Mouse (Mus musculus): Measurements from ENCODE around the gene Rfc3.
"Not testable (repeated sequence)": the region's sequence is repeated elsewhere in the genome, so short reads cannot be mapped to it uniquely, and the experiment has no call there.

Gene Rfc3

DNA sequence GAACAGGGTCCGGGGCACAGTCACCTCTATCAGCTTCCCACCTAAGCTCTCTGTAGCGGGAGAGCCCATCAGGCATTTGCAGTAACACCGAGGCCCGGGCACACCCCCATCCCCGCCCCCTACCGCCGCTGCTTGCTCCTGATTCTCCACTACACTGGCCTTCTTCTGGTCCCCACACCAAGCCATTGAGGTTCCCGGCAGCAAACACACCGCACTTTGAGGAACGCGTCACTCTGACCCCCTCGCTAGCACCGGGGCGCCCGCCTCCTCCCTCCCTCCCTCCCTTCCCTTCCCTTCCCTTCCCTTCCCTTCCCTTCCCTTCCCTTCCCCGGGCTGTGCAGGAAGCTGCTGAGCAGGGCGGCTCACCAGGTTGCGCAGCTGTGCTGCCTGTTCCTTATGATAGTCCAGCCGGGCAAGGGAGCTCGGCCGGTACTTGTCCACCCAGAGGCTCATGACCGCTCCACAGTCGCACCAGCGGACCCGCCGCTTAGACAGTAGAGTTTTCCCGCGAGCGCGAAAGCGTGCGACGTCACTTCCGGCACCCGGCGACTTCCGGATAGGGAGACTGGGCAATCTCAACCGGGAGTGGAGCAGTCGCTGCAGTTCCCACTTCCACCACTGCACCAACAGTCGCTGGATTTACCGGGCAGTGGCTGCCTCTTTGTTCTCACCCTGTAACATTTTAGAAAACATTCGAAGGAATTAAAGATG lies at the start of gene Rfc3:
Rfc3 (minus strand) TSS at position 543 of the 711 bp plus-strand sequence.
- peak; percentile 92 for DNase-seq (ENCODE audit: low spot score in 2 of 2)

DNA sequence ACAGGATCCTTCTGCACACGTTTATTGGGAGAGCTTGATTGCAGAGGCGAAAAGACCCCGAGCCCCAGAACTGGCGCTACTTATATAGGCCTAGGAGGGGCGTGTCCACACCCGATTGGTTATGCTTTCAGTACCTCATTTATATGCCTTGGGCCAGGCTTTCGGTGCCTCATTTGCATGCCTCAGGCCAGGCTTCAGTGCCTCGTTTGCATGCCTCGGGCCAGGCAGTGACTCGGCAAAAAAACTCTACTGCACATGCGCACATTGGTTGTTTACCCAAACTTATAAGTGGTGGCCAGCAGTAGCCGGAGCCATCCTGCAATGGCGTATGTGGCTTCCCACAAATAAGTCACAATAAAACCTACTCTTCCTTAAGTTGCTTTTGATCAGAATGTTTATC lies 42.6 kb upstream of the Rfc3 start:
- not testable (repeated sequence) for DNase-seq (ENCODE audit: low spot score in 2 of 2)

DNA sequence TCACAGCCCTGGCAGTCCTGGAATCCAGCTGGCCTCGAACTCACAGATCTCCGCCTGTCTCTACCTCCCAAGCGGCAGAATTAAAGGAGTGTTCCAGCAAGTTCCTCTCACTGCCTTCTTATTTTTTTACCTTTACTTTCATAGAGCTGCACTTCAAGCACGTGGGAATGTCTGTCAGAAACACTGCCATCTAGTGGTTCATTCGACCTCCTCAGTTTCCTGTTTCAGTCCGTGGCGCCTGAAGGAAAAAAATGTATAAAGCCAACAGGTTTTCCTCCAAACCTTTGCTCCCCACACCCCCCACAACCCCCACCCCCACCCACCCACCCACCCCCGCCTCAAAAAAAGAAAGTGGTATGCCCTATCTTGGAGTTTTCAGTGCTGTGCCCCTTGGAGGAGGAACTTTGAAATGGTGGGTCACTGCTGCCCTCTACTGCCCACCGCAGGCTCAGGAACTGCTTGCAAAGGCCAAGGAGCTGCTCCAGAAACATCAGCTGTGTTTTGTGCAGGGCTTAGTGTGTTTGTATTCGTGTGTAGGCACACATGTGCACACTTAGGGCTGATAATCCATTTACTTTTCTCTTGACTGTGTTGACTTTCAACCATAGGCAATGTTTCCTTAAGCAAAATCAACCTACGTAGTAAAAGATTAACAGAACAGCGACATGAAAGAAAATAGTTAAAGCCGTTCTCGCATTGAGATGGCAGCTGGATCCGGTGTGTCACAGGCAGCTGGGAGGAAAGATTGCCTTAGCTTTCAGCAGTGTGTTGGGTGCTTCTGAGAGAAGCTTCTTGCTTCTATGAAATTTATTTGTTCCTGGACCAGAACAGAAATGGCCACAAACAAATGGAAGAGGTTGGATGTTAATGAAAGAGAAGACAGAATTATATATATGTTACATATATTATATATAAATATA lies 35.8 kb upstream of the Rfc3 start:
- peak; percentile 58 to 78 for DNase-seq (ENCODE audit: low spot score in 2 of 2)

GRCm38 (mm10) chr5:151662207-151662606 lies 11.2 kb upstream of the Rfc3 start:
- DNase-seq (ENCODE audit: low spot score in 2 of 2): no peak

GRCm38 (mm10) chr5:151651411-151651784 lies 356 bp upstream of the Rfc3 start:
- no peak for DNase-seq (ENCODE audit: low spot score in 2 of 2)

- DNase-seq (ENCODE audit: low spot score in 2 of 2): peak; percentile 10 to 25
These were observed 6.2 kb downstream of the Rfc3 start for GRCm38 (mm10) chr5:151644845-151645244.

DNA sequence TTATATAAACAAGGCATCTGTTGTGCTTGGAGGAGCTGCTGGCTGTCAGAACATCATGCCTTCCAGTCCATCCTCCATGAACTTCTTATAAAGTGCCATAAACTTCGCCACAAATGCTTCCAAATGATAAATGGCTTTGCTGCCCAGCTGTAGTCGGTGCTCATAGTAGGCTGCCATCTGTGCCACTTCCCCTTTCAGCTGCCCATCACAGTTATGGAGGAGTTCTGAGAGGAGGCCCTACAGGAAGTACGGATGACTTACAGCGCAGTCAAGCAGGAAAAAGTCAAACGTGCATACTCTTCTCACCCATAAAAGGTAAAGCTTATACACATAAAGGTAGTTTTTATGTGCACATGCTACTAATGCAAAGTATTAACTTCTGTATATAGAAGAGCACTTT lies 8.2 kb downstream of the Rfc3 start:
- DNase-seq (ENCODE audit: low spot score in 2 of 2): peak in 1 of 2 experiments; percentile 35

- DNase-seq (ENCODE audit: low spot score in 2 of 2): no peak
These were observed 8.9 kb downstream of the Rfc3 start for GRCm38 (mm10) chr5:151642102-151642501.

GRCm38 (mm10) chr5:151605921-151606320 lies 45.1 kb downstream of the Rfc3 start, which contains the start of gene Vmn2r18:
Vmn2r18 (minus strand) TSS chr5:151606021.
- no peak for DNase-seq (ENCODE audit: low spot score in 2 of 2)

DNA sequence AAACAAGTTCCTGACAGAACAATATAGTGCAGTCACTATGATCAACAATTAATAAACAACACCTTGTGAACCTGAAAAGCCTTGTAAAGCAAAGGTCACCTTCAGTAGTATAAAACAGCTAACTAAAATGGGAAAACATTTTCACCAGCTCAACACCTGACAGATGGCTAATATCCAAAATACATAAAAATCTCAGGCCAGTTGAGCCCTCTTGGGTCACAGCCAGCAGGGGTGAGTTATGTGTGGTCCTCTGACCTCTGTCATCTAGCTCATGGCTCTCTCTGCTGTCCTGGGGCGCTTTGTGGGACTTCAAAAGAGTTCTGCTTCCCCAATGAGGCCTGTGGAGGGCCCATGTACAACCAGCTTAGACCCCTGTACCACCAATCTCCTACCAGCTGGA lies 49.3 kb downstream of the Rfc3 start:
- no peak for DNase-seq (ENCODE audit: low spot score in 2 of 2)
